Mouse (Mus musculus): ENCODE results near the gene Kif21b.

GRCm38 (mm10) chr1:136143514-136143913, 12.3 kb downstream of the Kif21b start:
- TF ChIP-seq EP300 (IDR thresholded peaks at IDR 0.05): no peak
- no peak for TF ChIP-seq CTCF (IDR thresholded peaks at IDR 0.05)
